ENCODE assay signal across 8 mouse cellular contexts in genomic region chr13:83714466-83715307, GRCm38 (mm10).
A peak's percentile ranks its signal among the peaks of the same experiment; 100 is the strongest.
DNase-seq lines count a peak whose midpoint lies in the region; ATAC-seq and TF ChIP-seq lines count a peak whose summit lies in the region.

No protein-coding gene starts in this region.

- H3K36me3 ChIP-seq in ES-Bruce4 (ENCODE audit: control insufficient read depth, insufficient read depth, low read length, poor library complexity, severe bottlenecking): no peaks in the 10 kb centered on the region
- H3K36me3 ChIP-seq in forebrain, embryonic 15.5 days: no peaks in the 10 kb centered on the region
- H3K36me3 ChIP-seq in lung, embryonic 14.5 days (ENCODE audit: insufficient read depth): no peaks in the 10 kb centered on the region

- H3K4me2 ChIP-seq in forebrain, embryonic 15.5 days (replicated peaks): peak overlapping the region; percentile 65
- H3K4me2 ChIP-seq in lung, embryonic 14.5 days: peak overlapping the region; percentile 34

- H3K27me3 ChIP-seq in ES-Bruce4 (ENCODE audit: control insufficient read depth, insufficient read depth, low read length, poor library complexity, severe bottlenecking): peaks cover 20% of the 10 kb centered on the region
- no peaks in the 10 kb centered on the region for H3K27me3 ChIP-seq in forebrain, embryonic 15.5 days
- peaks cover 80% of the 10 kb centered on the region for H3K27me3 ChIP-seq in lung, embryonic 14.5 days (ENCODE audit: insufficient read depth, low read length)

- DNase-seq in heart, postnatal 25 days (ENCODE audit: low spot score): peak; percentile 37
- peak; percentile 96 to 98 for DNase-seq in layer of hippocampus, adult 18-20 months (ENCODE audit: low spot score in 2 of 2)
- peak; percentile 89 for DNase-seq in lung, embryonic 14.5 days
- peak; percentile 29 to 32 for DNase-seq in thymus, adult 18-20 months

- peak; percentile 83 for ATAC-seq in cerebellum, adult (ENCODE audit: insufficient number of reproducible peaks, low FRiP score, low TSS enrichment)
- ATAC-seq in forebrain, embryonic 15.5 days (replicated peaks): peak; percentile 93
- peak; percentile 80; the same call in 1 of the 2 replicates for ATAC-seq in lung, embryonic 14.5 days (ENCODE audit: insufficient read depth)

- no peak overlapping the region for H3K27ac ChIP-seq in ES-Bruce4 (ENCODE audit: insufficient read depth, low read length)
- peak overlapping the region; percentile 100 for H3K27ac ChIP-seq in forebrain, embryonic 15.5 days (replicated peaks)
- H3K27ac ChIP-seq in lung, embryonic 14.5 days (ENCODE audit: low read depth): no peak overlapping the region
- peak overlapping the region; percentile 99 for H3K27ac ChIP-seq in olfactory bulb, adult 2 months (ENCODE audit: insufficient read depth, low read depth, low read length)

- no peak for TF ChIP-seq EP300 in ES-Bruce4 (IDR thresholded peaks at IDR 0.05; ENCODE audit: insufficient read depth, low read depth, low read length)

- TF ChIP-seq POLR2A in ES-Bruce4 (IDR thresholded peaks at IDR 0.05; ENCODE audit: insufficient read depth, low read length): no peak
- no peak for TF ChIP-seq POLR2A in olfactory bulb, adult 2 months (IDR thresholded peaks at IDR 0.05; ENCODE audit: insufficient read depth, low read depth, low read length)

- H3K4me3 ChIP-seq in ES-Bruce4 (ENCODE audit: low read depth, low read length): peak overlapping the region; percentile 52
- peak overlapping the region; percentile 78 for H3K4me3 ChIP-seq in forebrain, embryonic 15.5 days
- H3K4me3 ChIP-seq in lung, embryonic 14.5 days (ENCODE audit: low read depth, low read length): peak overlapping the region; percentile 10; the same call in 1 of the 2 replicates
- H3K4me3 ChIP-seq in olfactory bulb, adult 2 months (ENCODE audit: insufficient read depth, low read depth, low read length): peak overlapping the region; percentile 83

- TF ChIP-seq CTCF in ES-Bruce4 (IDR thresholded peaks at IDR 0.05; ENCODE audit: low read depth, low read length): peak; percentile 82
- peak; percentile 96 for TF ChIP-seq CTCF in lung, embryonic 14.5 days (IDR thresholded peaks at IDR 0.05; ENCODE audit: low read depth)
- TF ChIP-seq CTCF in olfactory bulb, adult 2 months (IDR thresholded peaks at IDR 0.05; ENCODE audit: insufficient read depth, low read depth, low read length): peak; percentile 95

- no peaks in the 10 kb centered on the region for H3K4me1 ChIP-seq in ES-Bruce4 (ENCODE audit: control insufficient read depth, insufficient read depth, low read length)
- H3K4me1 ChIP-seq in forebrain, embryonic 15.5 days: peaks cover 22% of the 10 kb centered on the region
- no peaks in the 10 kb centered on the region for H3K4me1 ChIP-seq in lung, embryonic 14.5 days (ENCODE audit: insufficient read depth)
- H3K4me1 ChIP-seq in olfactory bulb, adult 2 months (ENCODE audit: control insufficient read depth, insufficient read depth, low read length): peaks cover 4% of the 10 kb centered on the region; the same call in 1 of the 2 replicates

- no peak overlapping the region for H3K9ac ChIP-seq in ES-Bruce4 (ENCODE audit: low read depth, poor library complexity, severe bottlenecking)
- peak overlapping the region; percentile 100 for H3K9ac ChIP-seq in forebrain, embryonic 15.5 days (replicated peaks)
- H3K9ac ChIP-seq in lung, embryonic 14.5 days: no peak overlapping the region

- WGBS in forebrain, embryonic 15.5 days: 2% methylated on average over 22 of the region's 22 CpGs
- 1% methylated on average over 22 of the region's 22 CpGs for whole genome bisulfite sequencing in lung, embryonic 14.5 days
- WGBS in olfactory bulb, adult 2 months: 5% methylated on average over 22 of the region's 22 CpGs

- intact Hi-C loops in heart, postnatal 25 days (cut with DNase I): loop anchor here (1.0 kb wide), 1 partner anchor 1044 kb away; no protein-coding TSS in a partner anchor

- H3K9me3 ChIP-seq in ES-Bruce4 (replicated peaks; ENCODE audit: control insufficient read depth, insufficient read depth, low read length, poor library complexity, severe bottlenecking): no peaks in the 10 kb centered on the region
- H3K9me3 ChIP-seq in forebrain, embryonic 15.5 days: no peaks in the 10 kb centered on the region
- H3K9me3 ChIP-seq in lung, embryonic 14.5 days (ENCODE audit: low read depth, low read length): no peaks in the 10 kb centered on the region

Comparison
In these comparisons a context has a peak if more than half of its experiments do, and no peak if none do; other contexts are left out.
1. H3K27ac ChIP-seq: peak in forebrain, embryonic 15.5 days (single experiment) and olfactory bulb, adult 2 months (single experiment); none in ES-Bruce4 (single experiment) and lung, embryonic 14.5 days (single experiment).
2. H3K4me3 ChIP-seq: peak in every context shown above with its lines; median percentile 83 in olfactory bulb, adult 2 months; 78 in forebrain, embryonic 15.5 days; 52 in ES-Bruce4; 10 in lung, embryonic 14.5 days.
3. DNase-seq: peak in every context shown above with its lines; median percentile 97 in layer of hippocampus, adult 18-20 months; 89 in lung, embryonic 14.5 days; 37 in heart, postnatal 25 days; 30 in thymus, adult 18-20 months.
4. Peak in every context shown above with its lines, with median percentiles within 50 percentile points of each other: CTCF ChIP-seq and ATAC-seq.